ENCODE assay signal across 8 mouse cellular contexts in the genomic region with DNA sequence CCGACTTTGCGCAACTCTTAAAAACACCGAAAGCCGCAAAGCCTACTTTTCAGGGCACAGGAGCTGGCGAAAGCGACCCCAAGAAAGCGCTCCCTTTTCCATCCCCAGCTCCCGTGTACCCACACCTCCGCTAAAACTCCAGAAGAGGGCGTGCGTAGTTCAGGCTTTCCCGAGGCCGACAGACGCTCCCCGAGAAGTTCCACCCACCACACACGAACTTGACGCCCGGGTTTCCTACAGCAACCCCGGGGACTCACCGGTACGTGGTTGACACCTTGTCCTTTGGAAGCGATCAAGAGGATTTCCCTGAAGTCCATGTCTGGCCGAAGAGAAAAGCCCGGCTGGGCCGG. TPM values are rescaled to one million over a fixed set of nuclear protein-coding genes. Genes with fewer than 3 reads are reported as not detected.
A peak's percentile ranks its signal among the peaks of the same experiment; 100 is the strongest.
DNase-seq lines count a peak whose midpoint lies in the region; ATAC-seq lines count a peak whose summit lies in the region.

No protein-coding gene starts in this region.

- peak overlapping the region; percentile 97 for H3K4me2 ChIP-seq in kidney, embryonic 16.5 days (replicated peaks; ENCODE audit: low read depth, low read length)

- H3K4me3 ChIP-seq in kidney, embryonic 16.5 days (ENCODE audit: low read length): peak overlapping the region; percentile 89
- peak overlapping the region; percentile 75 for H3K4me3 ChIP-seq in hindbrain, embryonic 10.5 days

- peaks cover 30% of the 10 kb centered on the region for H3K4me1 ChIP-seq in kidney, embryonic 16.5 days (ENCODE audit: insufficient read depth, low read length)
- H3K4me1 ChIP-seq in hindbrain, embryonic 10.5 days (replicated peaks): peaks cover 42% of the 10 kb centered on the region

- H3K9me3 ChIP-seq in kidney, embryonic 16.5 days (ENCODE audit: low read length): no peaks in the 10 kb centered on the region
- no peaks in the 10 kb centered on the region for H3K9me3 ChIP-seq in hindbrain, embryonic 10.5 days

- H3K27me3 ChIP-seq in kidney, embryonic 16.5 days (ENCODE audit: insufficient read depth, low read length): no peaks in the 10 kb centered on the region
- H3K27me3 ChIP-seq in hindbrain, embryonic 10.5 days (ENCODE audit: insufficient read depth, poor library complexity, severe bottlenecking): no peaks in the 10 kb centered on the region

- peak; percentile 65 for ATAC-seq in kidney, embryonic 16.5 days (ENCODE audit: low FRiP score, low TSS enrichment)
- ATAC-seq in megakaryocyte progenitor cell, adult 5-6 weeks (replicated peaks; ENCODE audit: poor library complexity): peak; percentile 63

- WGBS in kidney, embryonic 16.5 days: under 1% methylated on average over 25 of the region's 25 CpGs
- under 1% methylated on average over 25 of the region's 25 CpGs for WGBS in hindbrain, embryonic 10.5 days

- peak overlapping the region; percentile 93 for H3K27ac ChIP-seq in kidney, embryonic 16.5 days (ENCODE audit: low read length)
- peak overlapping the region; percentile 90 for H3K27ac ChIP-seq in hindbrain, embryonic 10.5 days

- H3K9ac ChIP-seq in kidney, embryonic 16.5 days (replicated peaks; ENCODE audit: low read length): peak overlapping the region; percentile 89

- no peak for DNase-seq in kidney, adult 18-20 months
- DNase-seq in brain, adult 2 months (ENCODE audit: low read depth, low spot score): peak; percentile 89
- no peak for DNase-seq in hindbrain, embryonic 10.5 days (ENCODE audit: low spot score)
- DNase-seq in adrenal gland, postnatal 14 days: no peak
- DNase-seq in left cerebral cortex, postnatal 4 days: no peak
- DNase-seq in layer of hippocampus, adult 9-10 months (ENCODE audit: low spot score): no peak

- no peaks in the 10 kb centered on the region for H3K36me3 ChIP-seq in kidney, embryonic 16.5 days (ENCODE audit: insufficient read depth, low read length)
- no peaks in the 10 kb centered on the region for H3K36me3 ChIP-seq in hindbrain, embryonic 10.5 days

- intact Hi-C loops in left cerebral cortex, postnatal 4 days (cut with DNase I): loop anchor here (5.0 kb wide), 1 partner anchor 45 kb away; no protein-coding TSS in a partner anchor

RNA-seq across cellular contexts. Expression of a gene that starts 0.4 kb away (rescaled TPM):
- 20.9 and 21.1 TPM in 2 replicates for polyA plus RNA-seq in kidney, embryonic 16.5 days (2015; fragmentation: Nextera tagmentation; extraction: Ambion mirVana)
- 10.4 and 11.7 TPM in 2 replicates for polyA plus RNA-seq in hindbrain, embryonic 10.5 days (2016; fragmentation: Nextera tagmentation; extraction: Ambion mirVana)
- 30.4 and 34.9 TPM in 2 replicates for total RNA-seq in megakaryocyte progenitor cell, adult 5-6 weeks (2015)
- total RNA-seq in megakaryocyte progenitor cell, adult 5-6 weeks (2017): 25.4 and 30.7 TPM in 2 replicates
- 17.5 and 20.0 TPM in 2 replicates for total RNA-seq in adrenal gland, postnatal 14 days (2021)
- 1 to 10 TPM; 7.8 to 9.0 TPM for total RNA-seq in left cerebral cortex, postnatal 4 days (2021)

RNA-seq across cellular contexts. Expression of a gene that starts 24.4 kb away (rescaled TPM):
- not detected in 2 replicates for polyA plus RNA-seq in kidney, embryonic 16.5 days (2015; fragmentation: Nextera tagmentation; extraction: Ambion mirVana)
- polyA plus RNA-seq in hindbrain, embryonic 10.5 days (2016; fragmentation: Nextera tagmentation; extraction: Ambion mirVana): not detected in 2 replicates
- not detected in 2 replicates for total RNA-seq in megakaryocyte progenitor cell, adult 5-6 weeks (2015)
- total RNA-seq in megakaryocyte progenitor cell, adult 5-6 weeks (2017): not detected in 2 replicates
- not detected in 2 replicates for total RNA-seq in adrenal gland, postnatal 14 days (2021)
- not detected for total RNA-seq in left cerebral cortex, postnatal 4 days (2021)

RNA-seq across cellular contexts. Expression of a gene that starts 42.6 kb away (rescaled TPM):
- polyA plus RNA-seq in kidney, embryonic 16.5 days (2015; fragmentation: Nextera tagmentation; extraction: Ambion mirVana): 34.8 and 35.8 TPM in 2 replicates
- 11.2 and 12.8 TPM in 2 replicates for polyA plus RNA-seq in hindbrain, embryonic 10.5 days (2016; fragmentation: Nextera tagmentation; extraction: Ambion mirVana)
- 2.3 and 4.0 TPM in 2 replicates for total RNA-seq in megakaryocyte progenitor cell, adult 5-6 weeks (2015)
- total RNA-seq in megakaryocyte progenitor cell, adult 5-6 weeks (2017): 1.4 and 2.2 TPM in 2 replicates
- 21.8 and 29.2 TPM in 2 replicates for total RNA-seq in adrenal gland, postnatal 14 days (2021)
- 10 to 100 TPM; 10.6 to 12.4 TPM for total RNA-seq in left cerebral cortex, postnatal 4 days (2021)

RNA-seq across cellular contexts. Expression of a gene that starts 49.5 kb away (rescaled TPM):
- 11.0 and 12.8 TPM in 2 replicates for polyA plus RNA-seq in kidney, embryonic 16.5 days (2015; fragmentation: Nextera tagmentation; extraction: Ambion mirVana)
- 9.9 and 12.3 TPM in 2 replicates for polyA plus RNA-seq in hindbrain, embryonic 10.5 days (2016; fragmentation: Nextera tagmentation; extraction: Ambion mirVana)
- 15.5 and 19.6 TPM in 2 replicates for total RNA-seq in megakaryocyte progenitor cell, adult 5-6 weeks (2015)
- total RNA-seq in megakaryocyte progenitor cell, adult 5-6 weeks (2017): 11.1 and 11.9 TPM in 2 replicates
- total RNA-seq in adrenal gland, postnatal 14 days (2021): 16.7 and 20.1 TPM in 2 replicates
- 10 to 100 TPM; 12.3 to 14.8 TPM for total RNA-seq in left cerebral cortex, postnatal 4 days (2021)
